Mouse (Mus musculus) subcutaneous adipose tissue, adult 2 months (tissue): ENCODE data around the gene Gm20814. TPM values are rescaled to one million over a fixed set of nuclear protein-coding genes. Genes with fewer than 3 reads are reported as not detected.

Source experiments
- polyA plus RNA-seq: library from polyadenylated mRNA; depleted of rRNA; stranded (reverse); fragments of >200 nt; gene quantifications from 2 replicates; pipeline ENCODE4 v1.2.3, GENCODE M21; 2012; ENCODE audit warnings: low replicate concordance; rRNA removed

Gene Gm20814
- not detected in 2 replicates for polyA plus RNA-seq

GRCm38 (mm10) chrY:75195556-75195955 lies at the start of gene Gm20814:
Gene Gm20814, plus strand, starts transcription at chrY:75195856.

